In genomic region chr12:76490798-76491197, GRCm38 (mm10) we compare ENCODE assay signal across 21 mouse cellular contexts.
"Had no signal": no experiment of that assay in that cellular context is flagged by ENCODE, and none has a peak within 500 bp of the region (broad histone marks: within the 10 kb centered on the region; RNA-seq: fewer than 3 reads in every experiment).

No protein-coding gene starts in this region.

- H3K9ac ChIP-seq: liver, embryonic 13.5 days; liver, embryonic 15.5 days; liver, postnatal 0 days; lung, embryonic 15.5 days; midbrain, embryonic 12.5 days; midbrain, embryonic 15.5 days; neural tube, embryonic 13.5 days; neural tube, embryonic 15.5 days had no signal

- H3K9me3 ChIP-seq: liver, embryonic 13.5 days; liver, embryonic 15.5 days; lung, embryonic 15.5 days; midbrain, embryonic 12.5 days; midbrain, embryonic 15.5 days; neural tube, embryonic 13.5 days; neural tube, embryonic 15.5 days had no signal

- H3K27me3 ChIP-seq: midbrain, embryonic 15.5 days had no signal

- ATAC-seq: liver, postnatal 0 days; lung, postnatal 0 days; midbrain, embryonic 15.5 days had no signal

- DNase-seq: liver, embryonic 13.5 days; liver, postnatal 0 days; lung, adult 2 months; lung, postnatal 4 days; retina, postnatal 1 day; right cerebral cortex, adult 18-20 months; right cerebral cortex, postnatal 25 days; right cerebral cortex, postnatal 4 days; spleen, adult 18-20 months; thymus, adult 2 months; thymus, postnatal 25 days; thymus, postnatal 4 days had no signal

- H3K36me3 ChIP-seq: liver, embryonic 13.5 days; liver, embryonic 15.5 days; lung, embryonic 15.5 days; midbrain, embryonic 10.5 days; midbrain, embryonic 12.5 days; midbrain, embryonic 15.5 days; neural tube, embryonic 13.5 days; neural tube, embryonic 15.5 days had no signal

- H3K4me3 ChIP-seq: liver, embryonic 13.5 days; liver, embryonic 15.5 days; lung, embryonic 15.5 days; midbrain, embryonic 10.5 days; midbrain, embryonic 12.5 days; midbrain, embryonic 15.5 days; myocyte; neural tube, embryonic 13.5 days; neural tube, embryonic 15.5 days had no signal

- H3K27ac ChIP-seq: liver, embryonic 13.5 days; liver, embryonic 15.5 days; lung, embryonic 15.5 days; midbrain, embryonic 10.5 days; midbrain, embryonic 12.5 days; midbrain, embryonic 15.5 days; neural tube, embryonic 13.5 days; neural tube, embryonic 15.5 days had no signal

- H3K4me2 ChIP-seq: liver, embryonic 13.5 days; liver, embryonic 15.5 days; lung, embryonic 15.5 days; midbrain, embryonic 12.5 days; midbrain, embryonic 15.5 days; neural tube, embryonic 13.5 days; neural tube, embryonic 15.5 days had no signal

- H3K4me1 ChIP-seq: liver, embryonic 13.5 days; liver, embryonic 15.5 days; midbrain, embryonic 12.5 days; midbrain, embryonic 15.5 days; neural tube, embryonic 13.5 days; neural tube, embryonic 15.5 days had no signal
